Mouse (Mus musculus) liver, embryonic 13.5 days (tissue): ENCODE results near the gene Ficd. TPM values are rescaled to one million over a fixed set of nuclear protein-coding genes. Genes with fewer than 3 reads are reported as not detected.
A peak's percentile ranks its signal among the peaks of the same experiment; 100 is the strongest.
"Not testable (repeated sequence)": the region's sequence is repeated elsewhere in the genome, so short reads cannot be mapped to it uniquely, and the experiment has no call there.

ENCODE experiments used
- ATAC-seq: fragments of 200-750 bp; cut with Nextera tagmentation; 2 replicates; pipeline ENCODE4 v1.8.0; 2017; ENCODE audit warnings: low read depth, mild to moderate bottlenecking, moderate number of reproducible peaks, moderate library complexity
- DNase-seq: peaks from one replicate; pipeline ENCODE4 v3.0.0; 2022
- H3K27ac ChIP-seq: fragments of 300-500 bp; sonication (generic); 2 replicates; pipeline ENCODE4 v1.5.1; 2015; ENCODE audit warnings: moderate library complexity, mild to moderate bottlenecking, inconsistent platforms
- H3K27me3 ChIP-seq: fragments of 300-500 bp; sonication (generic); 2 replicates; pipeline ENCODE4 v1.6.1; 2015; ENCODE audit warnings: mild to moderate bottlenecking, inconsistent platforms
- H3K36me3 ChIP-seq: fragments of 300-500 bp; sonication (generic); 2 replicates; pipeline ENCODE4 v1.6.1; 2015; ENCODE audit warnings: mild to moderate bottlenecking, inconsistent platforms
- H3K4me1 ChIP-seq: fragments of 300-500 bp; sonication (generic); replicated peaks from 2 replicates; pipeline ENCODE4 v1.6.1; 2015; ENCODE audit warnings: inconsistent platforms
- H3K4me2 ChIP-seq: fragments of 300-500 bp; sonication (generic); 2 replicates; pipeline ENCODE4 v1.6.1; 2015; ENCODE audit warnings: inconsistent platforms, mild to moderate bottlenecking, moderate library complexity
- H3K4me3 ChIP-seq: fragments of 300-500 bp; sonication (generic); replicated peaks from 2 replicates; pipeline ENCODE4 v1.5.1; 2015; ENCODE audit warnings: mild to moderate bottlenecking, inconsistent platforms
- H3K9ac ChIP-seq: fragments of 300-500 bp; sonication (generic); 2 replicates; pipeline ENCODE4 v1.6.1; 2015; ENCODE audit warnings: mild to moderate bottlenecking, inconsistent platforms
- H3K9me3 ChIP-seq: fragments of 300-500 bp; sonication (generic); replicated peaks from 2 replicates; pipeline ENCODE4 v1.6.1; 2016; ENCODE audit warnings: inconsistent platforms
- WGBS: fragments of 180-500 bp; shearing (Covaris S2); methylation state at CpG from one replicate; pipeline ENCODE4 v1.1.7; 2015; ENCODE audit not compliant: insufficient replicate concordance; 5-methylcytosine and 5-hydroxymethylcytosine counted together
- polyA plus RNA-seq: library from polyadenylated mRNA; unstranded; fragments of >200 nt; fragmentation: Nextera tagmentation; extraction: Ambion mirVana; gene quantifications from 2 replicates; pipeline ENCODE4 v1.2.1, GENCODE M21; 2015

The Ficd gene
- polyA plus RNA-seq, 1 experiment from 2014 or later: 2.2 TPM

DNA sequence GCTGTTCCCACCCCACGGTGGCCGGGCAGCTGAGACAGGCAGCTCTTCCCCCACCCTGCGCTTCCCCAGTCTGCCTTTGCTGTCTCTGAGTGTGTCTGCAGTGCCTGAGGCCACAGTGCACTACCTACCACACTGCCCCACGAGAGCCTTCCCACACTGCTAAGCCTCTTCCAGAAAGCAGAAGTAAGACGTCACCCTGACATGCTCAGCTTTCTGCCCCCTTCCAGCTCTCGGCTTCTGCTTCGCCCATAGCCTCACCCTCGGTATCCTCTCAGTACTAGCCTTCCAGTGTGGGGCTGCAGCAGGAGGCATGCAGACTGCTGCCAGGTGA, 41.3 kb downstream of the Ficd start:
- no peaks in the 10 kb centered on the region for H3K9me3 ChIP-seq
- no peak overlapping the region for H3K9ac ChIP-seq
- DNase-seq: no peak
- peaks cover 16% of the 10 kb centered on the region for H3K4me1 ChIP-seq
- WGBS: 60% methylated on average over 8 of the region's 8 CpGs
- no peaks in the 10 kb centered on the region for H3K27me3 ChIP-seq
- peak overlapping the region; percentile 41 for H3K27ac ChIP-seq
- H3K4me3 ChIP-seq: no peak overlapping the region
- H3K4me2 ChIP-seq: no peak overlapping the region
- peaks cover 46% of the 10 kb centered on the region for H3K36me3 ChIP-seq
- ATAC-seq: no peak

DNA sequence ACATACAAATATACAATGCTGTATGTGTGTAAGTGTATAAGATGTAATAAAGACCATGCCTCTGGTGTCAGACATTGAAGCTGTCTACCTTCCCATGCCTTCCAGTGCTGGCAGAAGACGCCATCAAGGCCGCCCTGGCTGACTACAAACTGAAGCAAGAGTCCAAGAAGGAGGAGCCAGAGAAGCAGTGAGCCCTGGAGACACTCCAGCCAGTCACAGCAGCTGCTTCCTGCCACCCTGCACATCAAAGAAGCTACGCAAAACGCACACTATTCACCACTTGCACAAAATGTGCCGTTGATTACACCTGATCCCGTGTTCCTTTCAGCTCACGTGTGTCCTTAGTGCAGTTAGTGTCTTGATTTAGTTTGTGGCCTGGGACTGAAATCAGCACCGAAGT, 42.1 kb downstream of the Ficd start:
- not testable (repeated sequence) for DNase-seq, H3K9me3 ChIP-seq, H3K27me3 ChIP-seq, H3K27ac ChIP-seq, H3K4me2 ChIP-seq, ATAC-seq, H3K9ac ChIP-seq, H3K4me3 ChIP-seq
- peaks cover 13% of the 10 kb centered on the region for H3K4me1 ChIP-seq
- WGBS: 83% methylated on average over 8 of the region's 8 CpGs
- H3K36me3 ChIP-seq: peaks cover 46% of the 10 kb centered on the region

DNA sequence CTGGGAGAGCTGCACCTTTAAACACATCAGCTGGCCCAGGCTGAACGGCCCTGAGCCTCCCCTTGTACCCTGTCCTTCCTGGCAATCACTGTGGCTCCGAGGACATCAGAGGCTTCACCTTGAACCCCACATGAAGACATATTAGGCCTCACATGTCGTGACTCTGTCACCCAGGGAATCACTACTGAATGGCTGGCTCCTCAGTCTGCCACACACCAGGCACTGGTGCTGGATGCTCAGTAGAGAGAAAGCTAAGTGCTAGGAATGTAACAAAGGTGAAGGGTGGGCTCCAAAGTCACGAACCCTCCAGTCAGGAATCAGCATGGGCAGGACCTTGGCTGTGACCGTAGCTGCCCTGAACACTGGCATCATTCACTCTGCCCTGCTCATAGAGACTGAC, 44.0 kb downstream of the Ficd start:
- no peak for ATAC-seq
- WGBS: 65% methylated on average over 5 of the region's 5 CpGs
- Histone ChIP-seq H3K4me1 (0 out of 2 replicates have a peak, but pooled peaks cover 5% of the 10 kb centered on the region), H3K9me3 (no peaks in the 10 kb centered on the region), H3K4me3 (no peak overlapping the region), H3K9ac (no peak overlapping the region), H3K36me3 (peaks cover 42% of the 10 kb centered on the region), H3K4me2 (no peak overlapping the region), H3K27ac (no peak overlapping the region), H3K27me3 (peaks cover 21% of the 10 kb centered on the region)
- no peak for DNase-seq

DNA sequence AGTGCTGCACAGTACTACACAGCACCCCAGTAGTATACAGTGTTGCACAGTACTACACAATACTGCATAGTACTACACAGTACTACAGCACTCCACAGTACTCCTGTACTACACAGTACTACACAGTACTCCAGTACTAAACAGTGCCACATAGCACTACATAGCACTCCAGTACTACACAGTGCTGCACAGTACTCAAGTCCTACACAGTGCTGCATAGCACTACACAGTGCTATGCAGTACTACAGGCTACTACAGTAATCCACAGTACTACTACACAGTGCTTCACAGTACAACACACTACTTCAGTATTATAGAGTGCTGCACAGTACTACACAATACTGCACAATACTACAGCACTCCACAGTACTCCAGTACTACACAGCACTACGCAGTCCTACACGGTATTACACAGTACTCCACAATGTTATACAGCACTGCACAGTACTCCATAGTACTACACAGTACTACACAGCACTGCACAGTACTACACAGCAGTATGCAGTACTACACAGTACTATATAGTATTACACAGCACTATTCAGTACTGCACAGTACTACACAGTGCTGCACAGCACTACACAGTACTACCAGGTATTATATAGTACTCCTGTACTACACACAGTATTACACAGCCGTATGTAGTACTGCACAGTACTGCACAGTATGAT, 44.6 kb downstream of the Ficd start:
- no peak overlapping the region for H3K9ac ChIP-seq
- no peak overlapping the region for H3K4me3 ChIP-seq
- H3K36me3 ChIP-seq: peaks cover 35% of the 10 kb centered on the region
- peaks cover 23% of the 10 kb centered on the region for H3K27me3 ChIP-seq
- 79% methylated on average over 3 of the region's 3 CpGs for WGBS
- no peak overlapping the region for H3K4me2 ChIP-seq
- H3K27ac ChIP-seq: no peak overlapping the region
- H3K9me3 ChIP-seq: no peaks in the 10 kb centered on the region
- no peak for DNase-seq
- ATAC-seq: peak; percentile 27
- H3K4me1 ChIP-seq: 0 out of 2 replicates have a peak, but pooled peaks cover 5% of the 10 kb centered on the region

GRCm38 (mm10) chr5:113780763-113781162, 45.2 kb downstream of the Ficd start:
- 81% methylated on average over 5 of the region's 5 CpGs for WGBS
- Histone ChIP-seq H3K27me3 (peaks cover 23% of the 10 kb centered on the region), H3K4me3 (no peak overlapping the region), H3K27ac (no peak overlapping the region), H3K4me2 (no peak overlapping the region), H3K9me3 (no peaks in the 10 kb centered on the region), H3K4me1 (0 out of 2 replicates have a peak, but pooled peaks cover 5% of the 10 kb centered on the region), H3K9ac (no peak overlapping the region), H3K36me3 (peaks cover 30% of the 10 kb centered on the region)
- no peak for DNase-seq
- ATAC-seq: no peak

DNA sequence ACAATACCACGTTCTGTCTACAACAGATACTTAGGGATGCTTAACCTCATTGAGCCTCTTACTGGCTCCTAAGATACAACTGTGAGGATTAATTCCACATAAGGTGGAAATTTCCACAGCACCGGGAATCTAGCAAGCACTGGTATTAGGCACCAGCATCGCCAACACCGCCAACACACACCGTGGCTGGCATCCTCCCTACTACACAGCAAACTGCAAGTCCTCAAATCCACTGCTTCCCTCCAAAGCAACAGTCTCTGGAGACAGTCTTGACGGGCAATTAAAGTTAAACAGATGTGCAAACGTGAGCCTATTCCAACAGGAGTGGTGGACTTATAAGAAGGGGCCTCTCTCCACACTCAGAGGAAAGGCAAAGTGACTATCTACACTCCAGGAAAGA, 45.7 kb downstream of the Ficd start:
- 0 out of 2 replicates have a peak, but pooled peaks cover 5% of the 10 kb centered on the region for H3K4me1 ChIP-seq
- H3K4me2 ChIP-seq: no peak overlapping the region
- ATAC-seq: no peak
- DNase-seq: no peak
- no peak overlapping the region for H3K27ac ChIP-seq
- H3K4me3 ChIP-seq: no peak overlapping the region
- no peaks in the 10 kb centered on the region for H3K9me3 ChIP-seq
- H3K36me3 ChIP-seq: peaks cover 25% of the 10 kb centered on the region
- H3K27me3 ChIP-seq: peaks cover 23% of the 10 kb centered on the region
- WGBS: 65% methylated on average over 7 of the region's 7 CpGs
- H3K9ac ChIP-seq: no peak overlapping the region

GRCm38 (mm10) chr5:113781875-113782274, 46.3 kb downstream of the Ficd start:
- H3K27me3 ChIP-seq: peaks cover 23% of the 10 kb centered on the region
- H3K9ac ChIP-seq: no peak overlapping the region
- no peak overlapping the region for H3K4me3 ChIP-seq
- no peak overlapping the region for H3K27ac ChIP-seq
- ATAC-seq: no peak
- no peak overlapping the region for H3K4me2 ChIP-seq
- H3K36me3 ChIP-seq: peaks cover 19% of the 10 kb centered on the region
- H3K9me3 ChIP-seq: no peaks in the 10 kb centered on the region
- DNase-seq: no peak
- 0 out of 2 replicates have a peak, but pooled peaks cover 5% of the 10 kb centered on the region for H3K4me1 ChIP-seq
- 56% methylated on average over 7 of the region's 7 CpGs for WGBS

DNA sequence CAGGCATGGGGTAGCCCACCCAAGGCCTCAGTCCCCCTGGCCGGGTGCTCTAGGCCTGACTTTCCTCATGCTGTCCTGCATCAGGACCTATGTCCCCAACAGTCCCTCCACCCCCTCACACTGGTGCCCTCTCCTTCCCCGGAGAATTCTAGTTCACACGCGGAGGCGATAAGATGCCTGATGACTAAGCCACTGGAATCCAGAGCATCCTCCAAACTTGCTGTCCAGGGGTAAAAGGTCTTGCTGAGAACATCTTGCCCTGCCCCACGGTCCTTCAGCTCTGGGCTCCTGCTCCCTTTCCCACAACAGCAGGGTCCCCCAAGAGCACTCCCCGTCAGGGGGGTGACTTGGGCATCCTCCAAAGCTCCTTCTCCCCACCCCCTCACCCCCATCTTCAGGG, 47.0 kb downstream of the Ficd start:
- H3K4me2 ChIP-seq: no peak overlapping the region
- DNase-seq (no peak), ATAC-seq (no peak)
- peaks cover 23% of the 10 kb centered on the region for H3K27me3 ChIP-seq
- H3K4me3 ChIP-seq: no peak overlapping the region
- peaks cover 12% of the 10 kb centered on the region for H3K36me3 ChIP-seq
- H3K9ac ChIP-seq: no peak overlapping the region
- no peaks in the 10 kb centered on the region for H3K9me3 ChIP-seq
- no peak overlapping the region for H3K27ac ChIP-seq
- WGBS: 73% methylated on average over 7 of the region's 7 CpGs
- 0 out of 2 replicates have a peak, but pooled peaks cover 5% of the 10 kb centered on the region for H3K4me1 ChIP-seq

DNA sequence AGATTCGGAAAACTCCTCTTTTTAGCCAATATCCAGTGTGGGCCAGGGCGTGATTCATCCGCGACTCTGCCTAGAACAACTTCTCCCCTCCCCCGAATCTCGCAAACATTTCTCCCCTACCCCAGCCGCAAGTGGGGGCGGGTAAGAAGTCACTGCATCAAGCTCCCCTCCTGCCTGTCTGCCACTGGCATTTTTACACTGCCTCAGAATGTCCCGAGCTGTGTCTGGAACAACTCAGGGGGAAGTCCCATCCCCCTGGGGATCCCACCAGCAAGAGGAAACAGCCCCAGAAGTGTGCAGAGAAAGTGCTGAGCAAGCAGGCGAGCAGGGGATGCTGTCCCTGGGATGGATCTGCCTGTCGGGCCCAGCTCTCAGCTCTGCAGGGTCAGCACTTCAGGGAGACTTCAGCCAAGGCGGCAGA, 48.0 kb downstream of the Ficd start:
- Histone ChIP-seq H3K4me3 (no peak overlapping the region), H3K27ac (0 out of 2 replicates have a peak overlapping the region, but pooled peaks have one; percentile 2), H3K9ac (no peak overlapping the region), H3K4me1 (peaks cover 10% of the 10 kb centered on the region), H3K36me3 (peaks cover 4% of the 10 kb centered on the region), H3K4me2 (no peak overlapping the region), H3K9me3 (no peaks in the 10 kb centered on the region), H3K27me3 (peaks cover 23% of the 10 kb centered on the region)
- WGBS: 19% methylated on average over 12 of the region's 12 CpGs
- 0 out of 2 replicates have a peak, but pooled peaks have one; percentile 21 for ATAC-seq
- DNase-seq: no peak

DNA sequence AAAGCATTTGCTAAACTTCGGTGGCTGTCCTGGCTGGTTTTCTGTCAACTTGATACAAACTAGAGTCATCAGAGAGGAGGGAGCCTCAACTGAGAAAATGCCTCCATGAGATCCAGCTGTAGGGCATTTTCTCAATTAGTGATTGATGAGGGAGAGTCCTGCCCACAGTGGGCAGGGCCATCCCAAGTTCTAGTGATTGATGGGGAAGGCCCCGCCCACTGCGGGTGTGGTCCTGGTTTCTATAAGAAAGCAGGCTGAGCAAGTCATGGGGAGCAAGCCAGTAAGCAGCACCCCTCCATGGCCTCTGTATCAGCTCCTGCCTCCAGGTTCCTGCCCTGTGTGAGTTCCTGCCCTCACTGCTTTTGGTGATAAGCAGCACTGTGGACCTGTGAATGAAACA, 48.5 kb downstream of the Ficd start:
- H3K36me3 ChIP-seq, ATAC-seq, H3K4me2 ChIP-seq, H3K4me3 ChIP-seq, H3K9ac ChIP-seq, H3K9me3 ChIP-seq, DNase-seq: not testable (repeated sequence)
- H3K27me3 ChIP-seq: peaks cover 23% of the 10 kb centered on the region
- 19% methylated on average over 3 of the region's 3 CpGs for WGBS
- peaks cover 15% of the 10 kb centered on the region for H3K4me1 ChIP-seq
- peak overlapping the region; percentile 2; the same call in 1 of the 2 replicates for H3K27ac ChIP-seq

GRCm38 (mm10) chr5:113786985-113787384, 51.4 kb downstream of the Ficd start:
- no peak overlapping the region for H3K27ac ChIP-seq
- WGBS: 24% methylated on average over 5 of the region's 5 CpGs
- peaks cover 30% of the 10 kb centered on the region for H3K4me1 ChIP-seq
- peaks cover 23% of the 10 kb centered on the region for H3K27me3 ChIP-seq
- no peak overlapping the region for H3K4me3 ChIP-seq
- no peak overlapping the region for H3K9ac ChIP-seq
- no peak for ATAC-seq
- H3K4me2 ChIP-seq: no peak overlapping the region
- H3K36me3 ChIP-seq: no peaks in the 10 kb centered on the region
- no peak for DNase-seq
- no peaks in the 10 kb centered on the region for H3K9me3 ChIP-seq

DNA sequence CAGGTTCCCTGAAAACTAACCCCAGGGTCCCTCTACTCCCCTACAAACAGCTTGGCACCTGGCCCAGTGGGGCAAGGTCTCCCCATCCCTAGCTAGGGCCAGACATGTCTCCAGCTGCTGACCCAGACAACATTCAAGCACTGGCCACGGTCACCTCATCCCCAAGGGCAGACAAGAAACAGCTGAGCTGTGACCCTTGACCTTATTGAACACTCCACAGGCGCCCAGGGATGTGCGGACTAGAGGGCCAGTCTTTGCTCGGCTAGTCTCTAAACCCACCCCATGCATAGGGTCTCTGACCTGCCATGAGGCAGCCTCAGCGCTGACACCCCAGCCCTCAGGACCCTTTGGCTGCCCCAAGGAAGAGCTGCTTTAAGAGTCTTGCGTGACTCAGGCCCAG, 53.0 kb downstream of the Ficd start:
- Histone ChIP-seq H3K9ac (no peak overlapping the region), H3K4me3 (no peak overlapping the region), H3K36me3 (no peaks in the 10 kb centered on the region), H3K9me3 (no peaks in the 10 kb centered on the region), H3K27me3 (peaks cover 10% of the 10 kb centered on the region), H3K27ac (no peak overlapping the region), H3K4me2 (no peak overlapping the region), H3K4me1 (peaks cover 25% of the 10 kb centered on the region)
- DNase-seq: no peak
- 54% methylated on average over 6 of the region's 6 CpGs for WGBS
- ATAC-seq: no peak
